Mouse (Mus musculus) midbrain, embryonic 15.5 days (tissue): Measurements from ENCODE around the gene Erbb4. TPM values are rescaled to one million over a fixed set of nuclear protein-coding genes. Genes with fewer than 3 reads are reported as not detected.

Experiments
- ATAC-seq: fragments of 200-750 bp; cut with Nextera tagmentation; replicated peaks from 2 replicates; pipeline ENCODE4 v1.8.0; 2017; ENCODE audit warnings: moderate TSS enrichment
- H3K27ac ChIP-seq: fragments of 300-500 bp; sonication (generic); 2 replicates; pipeline ENCODE4 v1.5.1; 2015; ENCODE audit warnings: mild to moderate bottlenecking, inconsistent platforms
- H3K27me3 ChIP-seq: fragments of 300-500 bp; sonication (generic); replicated peaks from 2 replicates; pipeline ENCODE4 v1.6.1; 2015; ENCODE audit warnings: inconsistent platforms
- H3K36me3 ChIP-seq: fragments of 300-500 bp; sonication (generic); replicated peaks from 2 replicates; pipeline ENCODE4 v1.6.1; 2015; ENCODE audit warnings: inconsistent platforms
- H3K4me1 ChIP-seq: fragments of 300-500 bp; sonication (generic); 2 replicates; pipeline ENCODE4 v1.6.1; 2015; ENCODE audit warnings: inconsistent platforms
- H3K4me2 ChIP-seq: fragments of 300-500 bp; sonication (generic); 2 replicates; pipeline ENCODE4 v1.6.1; 2015; ENCODE audit warnings: inconsistent platforms, mild to moderate bottlenecking, moderate library complexity
- H3K4me3 ChIP-seq: fragments of 300-500 bp; sonication (generic); 2 replicates; pipeline ENCODE4 v1.5.1; 2015; ENCODE audit warnings: mild to moderate bottlenecking, inconsistent platforms
- H3K9ac ChIP-seq: fragments of 300-500 bp; sonication (generic); 2 replicates; pipeline ENCODE4 v1.6.1; 2015; ENCODE audit warnings: mild to moderate bottlenecking, inconsistent platforms
- H3K9me3 ChIP-seq: fragments of 300-500 bp; sonication (generic); 2 replicates; pipeline ENCODE4 v1.6.1; 2016; ENCODE audit warnings: inconsistent platforms
- WGBS: fragments of 180-500 bp; shearing (Covaris S2); methylation state at CpG from one replicate; pipeline ENCODE4 v1.1.7; 2015; ENCODE audit warnings: mixed read lengths; 5-methylcytosine and 5-hydroxymethylcytosine counted together
- polyA plus RNA-seq: library from polyadenylated mRNA; unstranded; fragments of >200 nt; fragmentation: Nextera tagmentation; extraction: Ambion mirVana; gene quantifications from 2 replicates; pipeline ENCODE4 v1.2.1, GENCODE M21; 2015

Gene Erbb4
- polyA plus RNA-seq, 1 experiment from 2014 or later: 15.9 TPM

GRCm38 (mm10) chr1:68933330-68934065 is 174.4 kb downstream of the Erbb4 start:
- Histone ChIP-seq H3K4me3 (no peak overlapping the region), H3K27ac (no peak overlapping the region), H3K9me3 (no peaks in the 10 kb centered on the region), H3K36me3 (no peaks in the 10 kb centered on the region), H3K9ac (no peak overlapping the region), H3K4me1 (no peaks in the 10 kb centered on the region), H3K4me2 (no peak overlapping the region), H3K27me3 (no peaks in the 10 kb centered on the region)
- no peak for ATAC-seq
- 82% methylated on average over 3 of the region's 3 CpGs for WGBS

- no peaks in the 10 kb centered on the region for H3K4me1 ChIP-seq
- no peak for ATAC-seq
- H3K9me3 ChIP-seq: no peaks in the 10 kb centered on the region
- H3K27me3 ChIP-seq: no peaks in the 10 kb centered on the region
- 76% methylated on average over 3 of the region's 3 CpGs for WGBS
- H3K4me2 ChIP-seq: no peak overlapping the region
- H3K36me3 ChIP-seq: no peaks in the 10 kb centered on the region
- no peak overlapping the region for H3K4me3 ChIP-seq
- no peak overlapping the region for H3K27ac ChIP-seq
- H3K9ac ChIP-seq: no peak overlapping the region
Measured at GRCm38 (mm10) chr1:68917828-68918227, 190.0 kb downstream of the Erbb4 start.

GRCm38 (mm10) chr1:68892041-68892440 is 215.8 kb downstream of the Erbb4 start:
- H3K4me3 ChIP-seq: no peak overlapping the region
- no peaks in the 10 kb centered on the region for H3K9me3 ChIP-seq
- WGBS: 70% methylated on average over 2 of the region's 2 CpGs
- no peak for ATAC-seq
- H3K27ac ChIP-seq: no peak overlapping the region
- H3K27me3 ChIP-seq: no peaks in the 10 kb centered on the region
- no peak overlapping the region for H3K4me2 ChIP-seq
- no peaks in the 10 kb centered on the region for H3K4me1 ChIP-seq
- no peaks in the 10 kb centered on the region for H3K36me3 ChIP-seq
- H3K9ac ChIP-seq: no peak overlapping the region

- H3K4me3 ChIP-seq: no peak overlapping the region
- H3K27me3 ChIP-seq: no peaks in the 10 kb centered on the region
- H3K4me2 ChIP-seq: no peak overlapping the region
- no peaks in the 10 kb centered on the region for H3K9me3 ChIP-seq
- no peaks in the 10 kb centered on the region for H3K4me1 ChIP-seq
- no peak overlapping the region for H3K9ac ChIP-seq
- no peak overlapping the region for H3K27ac ChIP-seq
- ATAC-seq: no peak
- H3K36me3 ChIP-seq: no peaks in the 10 kb centered on the region
- WGBS: 58% methylated on average over 3 of the region's 3 CpGs
Measured at GRCm38 (mm10) chr1:68886823-68887222, 221.0 kb downstream of the Erbb4 start.

- no peaks in the 10 kb centered on the region for H3K36me3 ChIP-seq
- no peaks in the 10 kb centered on the region for H3K27me3 ChIP-seq
- no peaks in the 10 kb centered on the region for H3K9me3 ChIP-seq
- H3K9ac ChIP-seq: no peak overlapping the region
- WGBS: 24% methylated on average over 8 of the region's 8 CpGs
- no peak overlapping the region for H3K4me3 ChIP-seq
- ATAC-seq: no peak
- H3K27ac ChIP-seq: no peak overlapping the region
- no peak overlapping the region for H3K4me2 ChIP-seq
- H3K4me1 ChIP-seq: peaks cover 6% of the 10 kb centered on the region; the same call in 1 of the 2 replicates
Measured at GRCm38 (mm10) chr1:68874954-68875353, 232.9 kb downstream of the Erbb4 start.

GRCm38 (mm10) chr1:68873635-68874020 is 234.2 kb downstream of the Erbb4 start:
- 17% methylated on average over 1 of the region's 1 CpGs for WGBS
- 0 out of 2 replicates have a peak, but pooled peaks have one; percentile 9 for ATAC-seq
- H3K36me3 ChIP-seq: no peaks in the 10 kb centered on the region
- no peak overlapping the region for H3K4me2 ChIP-seq
- H3K4me1 ChIP-seq: peaks cover 6% of the 10 kb centered on the region; the same call in 1 of the 2 replicates
- H3K9me3 ChIP-seq: no peaks in the 10 kb centered on the region
- H3K27ac ChIP-seq: no peak overlapping the region
- H3K9ac ChIP-seq: no peak overlapping the region
- H3K4me3 ChIP-seq: no peak overlapping the region
- no peaks in the 10 kb centered on the region for H3K27me3 ChIP-seq

GRCm38 (mm10) chr1:68872976-68873634 is 234.8 kb downstream of the Erbb4 start:
- Histone ChIP-seq H3K36me3 (no peaks in the 10 kb centered on the region), H3K27ac (no peak overlapping the region), H3K4me2 (no peak overlapping the region), H3K9me3 (no peaks in the 10 kb centered on the region), H3K9ac (no peak overlapping the region), H3K4me3 (no peak overlapping the region), H3K27me3 (no peaks in the 10 kb centered on the region), H3K4me1 (peaks cover 6% of the 10 kb centered on the region; the same call in 1 of the 2 replicates)
- 37% methylated on average over 2 of the region's 2 CpGs for WGBS
- ATAC-seq: no peak

GRCm38 (mm10) chr1:68860341-68860740 is 247.5 kb downstream of the Erbb4 start:
- H3K4me2 ChIP-seq: no peak overlapping the region
- no peak overlapping the region for H3K27ac ChIP-seq
- WGBS: 68% methylated on average over 2 of the region's 2 CpGs
- no peaks in the 10 kb centered on the region for H3K4me1 ChIP-seq
- ATAC-seq: no peak
- no peak overlapping the region for H3K4me3 ChIP-seq
- no peaks in the 10 kb centered on the region for H3K27me3 ChIP-seq
- no peaks in the 10 kb centered on the region for H3K9me3 ChIP-seq
- H3K9ac ChIP-seq: no peak overlapping the region
- no peaks in the 10 kb centered on the region for H3K36me3 ChIP-seq

GRCm38 (mm10) chr1:68859480-68859879 is 248.4 kb downstream of the Erbb4 start:
- Histone ChIP-seq H3K27ac (no peak overlapping the region), H3K9ac (no peak overlapping the region), H3K4me2 (no peak overlapping the region), H3K4me1 (no peaks in the 10 kb centered on the region), H3K36me3 (no peaks in the 10 kb centered on the region), H3K4me3 (no peak overlapping the region), H3K27me3 (no peaks in the 10 kb centered on the region), H3K9me3 (no peaks in the 10 kb centered on the region)
- WGBS: 92% methylated on average over 4 of the region's 4 CpGs
- ATAC-seq: no peak

GRCm38 (mm10) chr1:68839352-68839751 is 268.5 kb downstream of the Erbb4 start:
- H3K4me2 ChIP-seq: no peak overlapping the region
- no peak for ATAC-seq
- no peaks in the 10 kb centered on the region for H3K27me3 ChIP-seq
- H3K9me3 ChIP-seq: no peaks in the 10 kb centered on the region
- no peak overlapping the region for H3K27ac ChIP-seq
- no peaks in the 10 kb centered on the region for H3K4me1 ChIP-seq
- H3K9ac ChIP-seq: no peak overlapping the region
- 60% methylated on average over 4 of the region's 4 CpGs for WGBS
- no peaks in the 10 kb centered on the region for H3K36me3 ChIP-seq
- H3K4me3 ChIP-seq: no peak overlapping the region

GRCm38 (mm10) chr1:68834686-68835085 is 273.2 kb downstream of the Erbb4 start:
- WGBS: 74% methylated on average over 3 of the region's 3 CpGs
- Histone ChIP-seq H3K36me3 (no peaks in the 10 kb centered on the region), H3K9me3 (no peaks in the 10 kb centered on the region), H3K4me1 (peaks cover 11% of the 10 kb centered on the region; the same call in 1 of the 2 replicates), H3K27me3 (no peaks in the 10 kb centered on the region), H3K27ac (no peak overlapping the region), H3K9ac (no peak overlapping the region), H3K4me2 (no peak overlapping the region), H3K4me3 (no peak overlapping the region)
- no peak for ATAC-seq

GRCm38 (mm10) chr1:68832101-68832500 is 275.8 kb downstream of the Erbb4 start:
- H3K27ac ChIP-seq: 0 out of 2 replicates have a peak overlapping the region, but pooled peaks have one; percentile 25
- ATAC-seq: no peak
- no peaks in the 10 kb centered on the region for H3K9me3 ChIP-seq

More at GRCm38 (mm10) chr1:68832101-68832500, 275.8 kb downstream of the Erbb4 start:
- Histone ChIP-seq H3K27me3 (no peaks in the 10 kb centered on the region), H3K4me3 (no peak overlapping the region), H3K36me3 (no peaks in the 10 kb centered on the region), H3K4me2 (no peak overlapping the region), H3K4me1 (peaks cover 11% of the 10 kb centered on the region; the same call in 1 of the 2 replicates), H3K9ac (no peak overlapping the region)
